Mouse (Mus musculus) urinary bladder, postnatal 25 days (tissue): ENCODE results near the gene Get4.

Experiments
- DNase-seq: peaks from one replicate; pipeline ENCODE4 v3.0.0; 2022; ENCODE audit warnings: low spot score

Get4 gene

DNA sequence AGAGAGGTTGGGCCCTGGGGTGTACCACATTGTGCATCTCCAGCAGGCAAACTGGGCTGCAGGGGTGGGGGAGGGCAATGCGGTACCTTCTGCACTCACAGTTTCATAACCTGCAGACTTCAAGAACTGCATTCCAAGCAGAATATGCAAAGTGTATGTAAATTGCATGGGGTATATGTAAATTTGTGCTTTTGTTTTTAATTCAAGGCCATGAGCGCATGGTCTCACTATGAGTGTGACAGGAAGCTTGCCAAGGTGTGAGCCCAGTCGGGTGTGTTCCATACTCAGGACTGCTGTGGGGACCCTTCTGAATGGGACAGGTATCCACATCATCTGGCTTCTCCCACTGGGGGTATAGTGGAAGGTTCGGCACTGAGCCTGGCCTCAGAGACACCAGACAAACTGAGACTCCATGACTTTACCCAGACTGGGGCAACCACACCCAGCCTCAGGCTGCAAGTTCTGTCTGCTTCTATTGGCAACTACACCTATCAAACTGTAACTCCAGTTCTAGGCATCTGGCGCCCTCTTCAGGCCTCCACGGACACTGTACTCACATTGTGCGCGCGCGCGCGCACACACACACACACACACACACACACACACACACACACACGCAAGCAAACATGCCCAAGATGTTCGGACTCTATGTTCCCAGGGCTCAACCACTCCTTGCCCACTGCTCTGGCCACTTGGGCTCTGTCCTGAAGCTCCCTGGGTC, 31.5 kb downstream of the Get4 start:
- no peak for DNase-seq

DNA sequence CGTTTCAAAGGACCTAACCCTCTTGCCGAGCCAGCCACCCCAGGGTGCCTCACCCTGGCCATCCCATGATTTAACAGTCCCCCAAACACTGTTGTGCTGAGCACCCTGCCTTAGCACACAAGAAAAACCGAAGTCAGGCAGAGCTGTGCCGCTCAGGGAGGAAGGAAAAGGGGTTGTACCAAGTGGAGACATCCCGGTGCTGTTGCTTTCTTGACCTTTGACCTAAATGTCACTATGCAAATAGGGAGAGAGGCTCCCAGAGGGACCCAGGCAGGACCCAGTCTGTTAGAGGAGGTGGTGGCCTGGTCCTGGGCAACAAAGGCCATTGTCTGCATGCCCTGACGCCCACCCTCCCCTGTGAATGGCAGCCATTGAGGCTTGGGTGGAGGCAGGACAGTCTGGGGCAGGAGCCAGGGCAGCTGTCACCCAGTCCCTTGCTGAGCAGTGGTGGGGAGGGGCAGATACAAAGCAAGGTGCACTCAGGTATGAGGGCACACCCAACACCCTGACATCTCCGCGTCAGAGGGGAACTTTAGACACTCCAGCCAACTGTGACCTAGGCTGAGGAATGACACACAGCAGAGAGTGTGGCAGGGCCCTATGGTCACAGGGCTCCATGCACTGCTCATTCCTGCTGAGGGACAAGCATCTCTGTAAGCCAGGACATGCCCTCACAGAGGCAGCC, 33.4 kb downstream of the Get4 start:
- DNase-seq, result no peak

DNA sequence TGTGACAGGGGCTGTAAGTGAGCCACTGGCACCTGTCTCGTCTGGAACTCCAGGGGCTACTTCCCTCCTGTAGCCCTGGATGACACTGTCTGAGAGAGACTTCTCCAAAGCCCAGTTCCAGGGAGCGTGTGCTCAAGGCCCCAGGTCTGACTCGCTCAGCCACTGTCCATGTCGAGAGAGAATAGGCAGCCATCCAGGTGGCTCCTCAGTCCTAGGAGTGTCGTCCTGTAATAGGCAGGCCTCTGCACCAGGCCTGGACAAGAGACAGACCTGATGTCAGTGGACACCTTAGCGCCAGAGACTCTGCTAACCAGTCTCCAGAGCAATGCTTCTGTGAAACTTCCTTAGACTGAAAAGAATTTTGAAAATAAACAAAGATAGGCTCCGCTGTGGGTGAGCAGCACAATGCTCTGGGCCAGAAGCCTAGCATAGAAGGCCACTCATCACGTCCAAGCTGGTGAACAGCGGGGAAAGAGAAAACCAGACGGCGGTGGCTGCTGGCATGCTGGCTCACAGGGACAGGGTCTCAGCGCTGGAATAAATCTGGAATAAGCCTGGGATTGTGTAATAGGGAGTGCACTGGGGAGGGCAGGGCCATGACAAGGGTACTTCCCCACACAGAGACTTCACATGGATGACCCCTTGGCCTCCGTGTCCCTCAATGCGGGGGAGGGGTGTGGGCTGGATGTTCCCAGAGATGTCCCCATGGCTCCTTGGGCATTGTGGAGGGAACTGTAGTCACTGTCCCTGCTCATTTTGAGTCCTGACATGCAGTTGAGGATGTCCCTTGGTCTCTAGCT, 34.2 kb downstream of the Get4 start:
- DNase-seq, result no peak

DNA sequence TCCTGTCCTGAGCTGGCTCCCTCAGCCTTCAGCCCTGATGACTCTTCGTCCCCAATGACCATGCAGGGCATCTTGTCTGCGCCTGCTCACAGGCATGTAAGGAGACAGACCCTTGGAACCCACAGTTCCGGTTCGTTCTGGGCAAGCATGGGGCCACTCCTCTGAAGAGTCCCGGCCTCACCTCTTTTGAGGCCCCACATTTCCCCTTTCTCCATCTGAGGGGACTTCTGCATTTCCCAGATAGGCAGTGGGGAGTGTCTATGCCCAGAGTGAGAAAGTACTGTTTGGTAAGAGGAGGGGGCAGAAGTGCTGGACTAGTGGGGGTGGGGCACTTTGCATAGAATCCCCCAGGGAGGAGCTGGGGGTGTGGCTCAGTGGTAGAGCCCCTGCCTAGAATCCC, 35.0 kb downstream of the Get4 start:
- no peak for DNase-seq

DNA sequence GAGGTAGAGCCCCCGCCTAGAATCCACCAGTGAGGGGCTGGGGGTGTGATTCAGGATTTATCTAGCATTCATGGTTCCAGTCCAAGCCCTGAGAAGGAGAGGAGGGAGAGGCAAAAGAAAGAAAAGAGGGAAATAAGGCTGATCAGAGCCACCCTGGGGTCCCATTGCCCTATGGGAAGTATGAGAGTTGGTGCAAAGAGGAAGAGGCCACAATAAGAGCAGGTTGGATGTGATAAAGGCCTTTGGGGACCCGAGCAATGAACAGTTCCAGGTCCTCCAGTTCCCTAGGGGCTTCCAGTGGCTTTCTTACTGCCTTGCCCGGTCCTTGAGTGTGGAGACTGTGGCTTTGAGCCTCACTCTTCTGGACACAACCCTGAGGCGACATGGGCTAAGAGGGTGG, 35.7 kb downstream of the Get4 start:
- no peak for DNase-seq

- DNase-seq, result no peak
These were observed 36.5 kb downstream of the Get4 start for GRCm38 (mm10) chr5:139288591-139288990.

DNA sequence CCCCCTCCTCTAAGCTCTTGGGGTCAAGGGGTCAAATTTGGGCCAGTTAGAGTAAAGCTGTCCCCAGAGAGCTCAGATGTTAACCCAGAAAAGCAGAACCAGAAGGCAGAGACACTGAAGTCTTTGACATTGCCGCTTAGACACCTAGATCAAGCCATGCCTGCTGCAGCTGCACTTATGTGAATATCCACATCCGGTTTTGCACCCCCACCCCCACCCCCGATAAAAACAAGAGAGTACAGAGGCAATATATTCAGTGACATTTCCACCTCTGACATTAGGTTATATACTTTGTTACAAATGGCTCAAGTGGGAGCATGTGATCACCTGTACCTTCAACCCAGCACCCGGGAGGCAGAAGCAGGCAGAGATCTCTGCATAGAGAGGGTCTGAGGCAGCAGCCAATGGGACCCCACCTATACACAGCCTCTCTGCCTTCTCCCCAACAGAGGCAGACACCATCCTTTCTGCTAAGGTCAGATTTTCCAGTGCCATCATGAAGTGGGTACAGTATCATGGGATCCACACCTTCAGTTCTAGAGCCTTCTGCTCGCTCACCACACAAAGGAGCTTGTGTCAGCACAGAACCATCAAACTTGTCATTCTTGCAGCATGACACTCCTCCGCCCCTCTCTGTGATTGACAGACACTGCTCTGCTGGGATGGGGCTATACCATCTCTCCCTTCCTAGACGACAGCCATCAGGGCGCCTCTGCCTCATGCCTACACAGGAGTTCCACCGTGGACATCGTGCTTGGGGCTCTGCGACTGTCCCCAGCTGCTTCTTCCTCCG, 38.5 kb downstream of the Get4 start:
- DNase-seq, result no peak

- DNase-seq, result no peak
These were observed 39.9 kb downstream of the Get4 start for GRCm38 (mm10) chr5:139291811-139292560.

DNA sequence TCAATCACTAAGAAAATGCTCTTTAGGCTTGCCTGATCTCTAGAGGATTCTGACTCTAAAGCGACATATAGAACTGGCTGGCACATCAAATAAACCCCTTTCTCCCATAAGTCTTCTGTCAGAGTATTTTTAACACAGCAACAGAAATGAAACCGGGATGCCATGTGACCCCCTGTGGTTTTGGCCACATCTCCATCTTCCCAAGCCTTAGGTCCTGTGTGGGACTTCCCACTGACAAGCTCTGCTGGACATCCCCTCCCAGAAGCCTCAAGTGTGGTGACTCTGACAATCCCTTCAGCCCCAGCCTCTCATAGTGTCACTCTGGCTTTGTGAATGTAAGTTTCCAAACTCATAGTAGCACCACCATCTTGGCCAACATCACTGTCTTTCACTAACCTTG, 42.0 kb downstream of the Get4 start:
- no peak for DNase-seq

DNA sequence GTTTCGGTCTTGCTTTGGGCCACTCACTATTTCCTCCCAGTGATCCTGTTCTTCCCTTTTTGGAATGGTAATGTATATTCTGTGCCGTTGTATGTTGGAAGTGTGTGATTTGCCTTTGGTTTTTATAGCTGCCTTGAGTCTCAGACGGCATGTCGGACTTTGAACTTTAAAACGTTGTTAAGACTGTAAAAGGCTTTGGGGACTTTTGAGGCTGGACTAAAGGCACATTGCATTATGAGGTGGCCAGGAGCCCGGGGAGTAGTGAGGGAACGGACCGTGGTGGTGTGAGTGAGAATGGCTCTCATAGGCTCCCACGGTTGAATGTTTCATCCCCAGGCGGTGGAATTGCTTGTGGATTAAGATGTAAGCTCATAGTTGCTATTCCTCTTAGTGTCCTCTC, 45.0 kb downstream of the Get4 start:
- no peak for DNase-seq

GRCm38 (mm10) chr5:139297745-139298144, 45.6 kb downstream of the Get4 start:
- no peak for DNase-seq

- DNase-seq, result no peak
These were observed 50.0 kb downstream of the Get4 start for GRCm38 (mm10) chr5:139302101-139302500.

DNA sequence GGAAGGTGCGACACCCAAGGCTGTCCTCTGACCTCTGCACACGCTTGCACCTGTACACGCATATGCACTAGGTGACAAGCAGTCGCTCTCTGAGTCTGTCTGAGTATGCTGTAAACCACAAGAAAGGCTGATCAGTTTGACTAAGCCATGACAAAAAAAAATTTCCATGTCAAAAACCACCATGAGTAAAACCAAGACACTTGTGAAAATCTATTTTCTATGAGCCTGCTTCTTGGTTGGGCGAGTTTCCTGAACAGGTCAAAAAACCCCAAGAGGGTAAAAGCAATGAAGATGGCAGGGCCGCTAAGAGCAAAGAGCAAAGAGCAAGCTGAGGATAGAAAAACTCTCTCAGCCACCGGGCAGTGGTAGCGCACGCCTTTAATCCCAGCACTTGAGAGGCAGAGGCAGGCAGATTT, 51.5 kb downstream of the Get4 start:
- DNase-seq, result no peak

DNA sequence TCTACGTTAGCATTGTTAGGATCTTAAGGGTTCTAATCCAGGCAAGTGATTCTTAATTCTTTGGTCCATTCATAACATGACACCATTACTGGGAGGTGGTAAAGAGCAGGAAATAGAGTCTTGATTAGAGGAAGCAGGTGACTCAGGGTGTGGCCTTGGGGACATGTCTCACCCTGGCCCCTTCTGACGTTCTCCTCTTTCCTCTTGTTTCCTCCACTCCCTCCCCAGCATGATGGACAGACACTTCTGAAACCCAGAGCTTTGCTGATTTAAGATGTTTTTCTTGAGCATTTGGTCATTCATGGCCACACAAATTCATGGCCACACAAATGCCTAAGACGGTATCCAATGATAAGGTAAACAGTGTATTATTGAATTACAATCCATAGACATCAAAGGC, 57.8 kb downstream of the Get4 start:
- DNase-seq, result no peak

DNA sequence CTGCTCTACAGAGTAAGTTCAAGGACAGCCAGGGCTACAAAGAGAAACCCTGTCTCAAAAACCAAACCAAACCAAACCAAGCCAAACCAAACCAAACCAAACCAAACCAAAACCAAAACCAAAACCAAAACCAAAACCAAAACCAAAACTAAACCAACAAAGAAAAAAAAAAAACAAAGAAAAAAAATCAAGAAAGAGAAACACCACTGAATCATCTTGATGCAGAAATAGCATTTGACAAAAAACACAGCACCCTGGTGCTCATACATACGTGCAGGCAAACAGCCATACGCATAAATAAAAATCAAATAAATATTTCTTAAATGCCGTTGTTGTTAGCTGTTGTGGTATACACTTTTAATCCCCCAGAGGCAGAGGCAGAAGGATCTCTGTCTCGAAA, 58.4 kb downstream of the Get4 start:
- no peak for DNase-seq

DNA sequence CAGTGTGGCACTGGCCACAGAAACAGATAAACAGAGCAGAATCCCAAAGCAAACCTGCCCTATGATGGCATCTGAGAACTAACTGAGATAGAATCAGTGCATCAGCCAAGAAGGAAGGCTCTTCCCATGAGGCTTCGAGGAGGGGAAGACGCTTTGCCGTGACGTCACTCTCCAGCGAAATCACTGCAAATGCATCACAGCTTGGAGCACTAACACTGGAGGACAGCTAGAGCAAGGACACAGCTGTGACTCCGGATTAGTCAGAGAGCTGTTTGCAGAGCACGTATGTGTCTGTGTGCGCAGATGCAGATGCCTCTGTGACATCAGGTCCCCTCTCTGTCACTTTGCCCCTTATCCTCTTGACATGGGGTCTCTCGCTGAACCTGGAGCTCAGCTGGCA, 59.7 kb downstream of the Get4 start:
- DNase-seq, result no peak

GRCm38 (mm10) chr5:139313536-139313935, 61.4 kb downstream of the Get4 start:
- no peak for DNase-seq

GRCm38 (mm10) chr5:139314941-139315642, 63.0 kb downstream of the Get4 start:
- DNase-seq, result no peak

DNA sequence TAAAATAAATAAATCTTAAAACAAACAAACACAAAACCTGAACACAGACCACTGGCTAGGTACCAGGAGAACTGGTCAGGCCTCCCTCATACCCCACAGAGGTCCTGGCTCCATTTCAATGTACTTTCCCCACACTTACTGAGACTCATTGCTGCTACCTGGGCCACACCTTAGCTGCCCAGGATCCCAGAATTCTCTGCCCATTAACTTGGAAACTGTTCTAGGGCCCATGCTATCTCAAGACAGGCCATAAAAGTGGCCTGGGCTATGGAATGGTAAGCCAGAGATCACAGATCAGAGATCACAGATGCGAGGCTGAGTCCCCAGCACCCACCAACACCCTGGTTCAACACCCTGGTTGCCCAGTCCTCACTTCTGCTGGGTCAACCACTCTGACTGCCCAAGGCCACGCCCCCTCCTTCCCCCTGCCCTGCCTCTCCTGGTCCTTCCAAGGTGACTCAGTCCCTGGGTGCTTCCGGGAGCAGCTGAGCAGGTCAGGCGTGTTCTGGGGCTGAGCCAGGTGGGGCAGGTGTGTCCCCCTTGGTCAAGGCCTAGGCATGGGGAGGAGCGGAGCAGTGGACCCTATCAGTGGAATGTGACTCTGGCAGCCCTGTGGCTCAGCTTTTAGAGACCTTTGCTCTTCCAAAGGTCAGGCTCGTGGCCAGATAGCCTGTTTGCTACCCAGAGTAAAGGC, 65.0 kb downstream of the Get4 start:
- peak; percentile 60 for DNase-seq
